Mouse (Mus musculus) midbrain, embryonic 14.5 days (tissue): ENCODE measurements around the gene Sned1. TPM values are rescaled to one million over a fixed set of nuclear protein-coding genes. Genes with fewer than 3 reads are reported as not detected.

Experiments
- microRNA-seq: library from miRNA; unstranded; fragments of <30 nt; microRNA quantifications from one replicate; pipeline ENCODE4, GENCODE M21; 2016
- polyA plus RNA-seq: library from polyadenylated mRNA; unstranded; fragments of >200 nt; fragmentation: Nextera tagmentation; extraction: Ambion mirVana; gene quantifications from 2 replicates; pipeline ENCODE4 v1.2.1, GENCODE M21; 2014

Gene Sned1
- polyA plus RNA-seq, 1 experiment from 2014 or later: 7.2 TPM

Small RNA genes lying within 50 kb of the gene (microRNA-seq; reads per million reads assigned to microRNA genes)
- gene Mir6901: not detected
- gene Mir6902: not detected

Other genes starting within 250 kb of the Sned1 start
- not detected in 2 replicates for gene Aqp12, start 229.5 kb upstream of the Sned1 start, polyA plus RNA-seq
- 228 and 350 TPM in 2 replicates for gene Kif1a, start 133.9 kb upstream of the Sned1 start, polyA plus RNA-seq
- gene Agxt, start 100.6 kb upstream of the Sned1 start, polyA plus RNA-seq: not detected in 2 replicates
- not detected in 2 replicates for gene 2310007B03Rik, start 74.9 kb upstream of the Sned1 start, polyA plus RNA-seq
- 0.05 and 0.09 TPM in 2 replicates for gene Crocc2, start 67.1 kb upstream of the Sned1 start, polyA plus RNA-seq
- 27.7 and 30.0 TPM in 2 replicates for gene Mterf4, start 70.1 kb downstream of the Sned1 start, polyA plus RNA-seq
- gene Ppp1r7, start 107.0 kb downstream of the Sned1 start, polyA plus RNA-seq: 54.7 and 64.1 TPM in 2 replicates
- 4.2 and 5.7 TPM in 2 replicates for gene Pask, start 107.6 kb downstream of the Sned1 start, polyA plus RNA-seq
- gene Ano7, start 138.1 kb downstream of the Sned1 start, polyA plus RNA-seq: 0.68 and 0.69 TPM in 2 replicates
- 66.0 and 69.0 TPM in 2 replicates for gene Hdlbp, start 243.0 kb downstream of the Sned1 start, polyA plus RNA-seq